Mouse (Mus musculus): ENCODE data around the gene Tcte1. TPM values are rescaled to one million over a fixed set of nuclear protein-coding genes. Genes with fewer than 3 reads are reported as not detected.

Tcte1 gene
- total and polyA plus RNA-seq, 2 experiments from 2014 or later, result 1.2 to 4.2 TPM

DNA sequence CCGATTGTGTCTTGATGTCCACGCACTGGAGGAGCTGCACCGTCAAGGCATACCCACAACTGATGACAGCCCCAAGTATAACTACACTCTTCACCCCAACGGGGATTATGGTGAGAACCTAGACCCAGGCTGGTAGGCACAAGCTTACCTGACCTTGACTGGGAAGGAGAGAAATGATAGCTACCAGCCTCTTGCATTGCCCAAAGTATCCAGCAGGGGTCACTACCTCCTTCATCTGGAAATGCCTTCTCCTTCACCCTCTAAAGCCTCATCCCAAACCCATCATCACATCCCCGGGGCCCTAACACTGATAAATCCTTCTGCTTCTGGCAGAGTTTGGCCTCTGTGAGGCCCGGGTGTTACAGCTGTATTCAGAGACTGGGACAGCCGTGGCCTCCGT, 6.7 kb upstream of the Tcte1 start:
- DNase-seq (ENCODE audit: low spot score) (peak; percentile 82), ATAC-seq (ENCODE audit: low FRiP score) (peak; percentile 17; the same call in 1 of the 2 replicates)
- 51% methylated on average over 8 of the region's 8 CpGs for WGBS

DNA sequence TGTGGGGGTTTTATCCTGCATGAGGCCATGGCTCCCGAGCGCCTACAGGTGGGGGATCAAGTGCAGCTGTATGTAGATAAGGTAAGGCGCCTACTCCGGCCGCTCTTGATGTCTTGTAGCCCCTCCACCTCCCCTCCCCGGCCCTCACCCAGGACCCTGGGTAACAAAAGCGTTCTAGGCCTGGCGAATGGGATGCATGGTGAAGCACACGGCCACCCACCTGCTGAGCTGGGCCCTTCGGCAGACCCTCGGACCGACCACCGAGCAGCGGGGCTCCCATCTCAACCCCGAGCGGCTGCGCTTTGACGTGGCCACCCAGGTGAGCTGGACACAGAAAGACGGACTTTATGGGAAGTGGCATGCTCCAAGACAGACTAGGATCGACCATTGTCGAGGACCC, 6.1 kb upstream of the Tcte1 start:
- peaks cover 21% of the 10 kb centered on the region for H3K36me3 ChIP-seq (ENCODE audit: insufficient read depth, low read length)
- no peaks in the 10 kb centered on the region for H3K9me3 ChIP-seq (ENCODE audit: low read length)
- ATAC-seq (ENCODE audit: low FRiP score), result 0 out of 2 replicates have a peak, but pooled peaks have one; percentile 2
- H3K9ac ChIP-seq (replicated peaks; ENCODE audit: low read length, poor library complexity, severe bottlenecking), result no peak overlapping the region
- H3K4me2 ChIP-seq (ENCODE audit: low read depth, low read length, poor library complexity, severe bottlenecking), result no peak overlapping the region
- H3K27ac ChIP-seq (ENCODE audit: low read depth, low read length), result no peak overlapping the region
- no peaks in the 10 kb centered on the region for H3K4me1 ChIP-seq (ENCODE audit: insufficient read depth, low read length)
- TF ChIP-seq CTCF (IDR thresholded peaks at IDR 0.05), result no peak
- WGBS, result 89% methylated on average over 21 of the region's 21 CpGs
- H3K27me3 ChIP-seq (ENCODE audit: insufficient read depth, low read length), result no peaks in the 10 kb centered on the region
- H3K4me3 ChIP-seq (ENCODE audit: low read depth, low read length), result no peak overlapping the region
- no peak for DNase-seq (ENCODE audit: low spot score)

More for the DNA sequence above, 6.7 kb upstream of the Tcte1 start:
- no peak overlapping the region for H3K27ac ChIP-seq (ENCODE audit: low read depth, low read length)
- TF ChIP-seq CTCF (IDR thresholded peaks at IDR 0.05), result peak; percentile 95
- no peaks in the 10 kb centered on the region for H3K4me1 ChIP-seq (ENCODE audit: insufficient read depth, low read length)
- H3K4me3 ChIP-seq (ENCODE audit: low read depth, low read length), result no peak overlapping the region
- peaks cover 25% of the 10 kb centered on the region for H3K36me3 ChIP-seq (ENCODE audit: insufficient read depth, low read length)
- H3K27me3 ChIP-seq (ENCODE audit: insufficient read depth, low read length), result no peaks in the 10 kb centered on the region
- H3K4me2 ChIP-seq (ENCODE audit: low read depth, low read length, poor library complexity, severe bottlenecking), result no peak overlapping the region
- no peak overlapping the region for H3K9ac ChIP-seq (replicated peaks; ENCODE audit: low read length, poor library complexity, severe bottlenecking)
- no peaks in the 10 kb centered on the region for H3K9me3 ChIP-seq (ENCODE audit: low read length)

DNA sequence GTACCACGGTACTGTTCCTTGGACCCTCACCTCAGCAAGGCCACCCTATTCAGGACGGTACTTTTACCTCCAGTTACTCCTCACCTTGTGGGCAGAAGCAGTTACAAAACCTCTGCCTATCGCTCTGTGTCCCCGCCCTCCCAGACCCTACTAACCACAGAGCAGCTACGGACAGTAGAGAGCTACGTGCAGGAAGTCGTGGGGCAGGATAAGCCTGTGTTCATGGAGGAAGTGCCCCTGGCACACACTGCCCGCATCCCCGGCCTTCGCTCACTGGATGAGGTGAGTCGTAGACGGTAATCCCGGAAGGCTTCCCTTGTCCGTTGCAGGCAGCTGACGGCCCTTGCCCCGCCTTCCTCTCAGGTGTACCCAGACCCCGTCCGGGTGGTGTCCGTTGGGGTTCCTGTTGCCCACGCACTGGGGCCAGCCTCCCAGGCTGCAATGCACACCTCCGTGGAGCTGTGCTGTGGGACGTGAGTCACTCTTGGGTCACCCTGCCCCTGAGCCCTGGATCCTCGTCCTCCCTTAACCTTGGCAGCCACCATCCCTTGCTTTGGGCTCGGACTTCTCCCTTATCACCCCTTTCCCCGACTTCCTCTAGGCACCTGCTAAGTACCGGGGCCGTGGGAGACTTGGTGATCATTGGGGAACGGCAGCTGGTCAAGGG, 5.6 kb upstream of the Tcte1 start:
- WGBS, result 91% methylated on average over 27 of the region's 28 CpGs
- Histone ChIP-seq H3K27me3 (ENCODE audit: insufficient read depth, low read length) (no peaks in the 10 kb centered on the region), H3K9me3 (ENCODE audit: low read length) (no peaks in the 10 kb centered on the region), H3K9ac (replicated peaks; ENCODE audit: low read length, poor library complexity, severe bottlenecking) (no peak overlapping the region), H3K4me3 (ENCODE audit: low read depth, low read length) (no peak overlapping the region), H3K36me3 (ENCODE audit: insufficient read depth, low read length) (peaks cover 20% of the 10 kb centered on the region), H3K27ac (ENCODE audit: low read depth, low read length) (no peak overlapping the region), H3K4me1 (ENCODE audit: insufficient read depth, low read length) (no peaks in the 10 kb centered on the region), H3K4me2 (ENCODE audit: low read depth, low read length, poor library complexity, severe bottlenecking) (no peak overlapping the region)
- no peak for DNase-seq (ENCODE audit: low spot score)
- TF ChIP-seq CTCF (IDR thresholded peaks at IDR 0.05), result no peak
- ATAC-seq (ENCODE audit: low FRiP score), result no peak

DNA sequence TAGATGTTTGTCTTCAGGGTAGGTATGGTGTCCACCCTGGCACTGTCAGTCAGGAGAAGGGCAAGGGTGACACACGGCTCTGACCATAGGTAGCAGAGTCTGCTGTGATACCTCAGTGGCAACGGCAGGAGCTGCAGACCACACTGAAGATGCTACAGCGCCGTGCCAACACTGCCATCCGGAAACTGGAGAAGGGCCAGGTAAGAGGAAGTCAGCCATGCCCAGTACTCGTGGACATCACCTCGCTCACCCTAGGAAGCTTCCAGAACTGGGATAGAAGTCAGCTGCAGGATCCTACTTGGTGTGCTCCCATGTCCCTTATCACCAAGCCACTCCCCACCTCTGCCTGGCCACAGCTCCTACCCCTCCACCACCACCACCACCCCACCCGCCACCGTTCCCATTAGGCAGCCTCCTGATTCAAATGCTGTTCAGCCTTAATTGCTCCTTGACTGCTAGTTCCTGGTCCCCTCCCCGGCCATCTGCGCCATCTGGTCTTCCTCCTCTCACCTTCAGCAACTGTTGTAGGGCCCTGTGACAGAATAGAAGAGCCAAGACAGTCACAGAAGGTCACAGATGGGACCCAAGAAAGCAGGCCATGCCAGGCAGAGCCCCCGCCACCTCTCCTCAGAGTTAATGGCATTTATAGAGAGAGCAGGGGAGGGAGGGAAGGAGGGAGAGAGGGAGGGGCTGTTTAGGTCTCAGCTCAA, 4.3 kb upstream of the Tcte1 start:
- H3K36me3 ChIP-seq (ENCODE audit: insufficient read depth, low read length), result peaks cover 20% of the 10 kb centered on the region
- no peak overlapping the region for H3K4me2 ChIP-seq (ENCODE audit: low read depth, low read length, poor library complexity, severe bottlenecking)
- 87% methylated on average over 12 of the region's 12 CpGs for WGBS
- no peak overlapping the region for H3K4me3 ChIP-seq (ENCODE audit: low read depth, low read length)
- H3K27me3 ChIP-seq (ENCODE audit: insufficient read depth, low read length), result no peaks in the 10 kb centered on the region
- H3K9me3 ChIP-seq (ENCODE audit: low read length), result no peaks in the 10 kb centered on the region
- no peak overlapping the region for H3K27ac ChIP-seq (ENCODE audit: low read depth, low read length)
- H3K9ac ChIP-seq (replicated peaks; ENCODE audit: low read length, poor library complexity, severe bottlenecking), result no peak overlapping the region
- no peak for TF ChIP-seq CTCF (IDR thresholded peaks at IDR 0.05)
- peaks cover 5% of the 10 kb centered on the region; the same call in 1 of the 2 replicates for H3K4me1 ChIP-seq (ENCODE audit: insufficient read depth, low read length)
- DNase-seq (ENCODE audit: low spot score) (peak; percentile 79), ATAC-seq (ENCODE audit: low FRiP score) (no peak; the same call in 1 of the 2 replicates)

DNA sequence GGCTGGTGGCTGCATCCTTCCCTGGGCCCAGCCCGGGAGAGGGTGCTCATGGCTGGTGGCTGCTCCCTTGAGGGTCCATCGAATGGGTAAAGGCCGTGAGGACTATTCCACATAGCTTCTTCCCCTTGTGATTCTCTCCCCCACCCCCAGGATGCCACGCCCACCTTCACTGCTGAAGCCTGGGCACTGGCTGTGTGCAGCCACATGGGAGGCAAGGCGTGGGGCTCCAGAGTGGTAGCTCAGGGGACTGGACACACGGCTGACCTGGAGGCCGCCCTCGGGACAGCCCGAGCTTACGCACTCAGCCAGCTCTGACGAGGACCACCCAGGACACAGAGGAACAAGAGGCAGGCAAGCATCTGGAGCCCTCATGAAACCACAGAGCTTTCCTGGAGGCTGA, 3.1 kb upstream of the Tcte1 start:
- peaks cover 8% of the 10 kb centered on the region; the same call in 1 of the 2 replicates for H3K27me3 ChIP-seq (ENCODE audit: insufficient read depth, low read length)
- DNase-seq (ENCODE audit: low spot score) (no peak), ATAC-seq (ENCODE audit: low FRiP score) (no peak)
- 82% methylated on average over 11 of the region's 11 CpGs for WGBS
- H3K27ac ChIP-seq (ENCODE audit: low read depth, low read length), result no peak overlapping the region
- no peak overlapping the region for H3K4me2 ChIP-seq (ENCODE audit: low read depth, low read length, poor library complexity, severe bottlenecking)
- peaks cover 20% of the 10 kb centered on the region for H3K36me3 ChIP-seq (ENCODE audit: insufficient read depth, low read length)
- peaks cover 5% of the 10 kb centered on the region; the same call in 1 of the 2 replicates for H3K4me1 ChIP-seq (ENCODE audit: insufficient read depth, low read length)
- no peaks in the 10 kb centered on the region for H3K9me3 ChIP-seq (ENCODE audit: low read length)
- no peak for TF ChIP-seq CTCF (IDR thresholded peaks at IDR 0.05)
- no peak overlapping the region for H3K4me3 ChIP-seq (ENCODE audit: low read depth, low read length)
- no peak overlapping the region for H3K9ac ChIP-seq (replicated peaks; ENCODE audit: low read length, poor library complexity, severe bottlenecking)

DNA sequence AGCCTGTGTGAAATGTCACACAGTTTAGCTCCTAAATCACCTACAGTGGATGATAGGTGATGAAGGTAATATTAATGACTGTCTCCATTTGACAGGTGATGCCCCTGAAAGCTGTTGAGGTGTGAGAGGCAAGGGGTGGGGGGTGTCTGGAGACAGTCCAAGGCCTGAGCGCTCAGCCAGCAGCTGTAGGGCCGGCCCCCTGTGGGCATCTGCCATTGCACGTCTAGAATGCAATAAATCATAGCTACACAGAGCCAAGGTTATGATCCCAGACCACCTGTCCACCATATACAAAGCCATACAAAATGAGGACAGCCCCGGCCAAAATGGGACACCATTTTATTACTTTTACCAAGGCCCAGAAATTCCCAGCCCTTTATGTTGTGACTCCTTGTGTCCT, 1.7 kb downstream of the Tcte1 start:
- Histone ChIP-seq H3K4me3 (ENCODE audit: low read depth, low read length) (no peak overlapping the region), H3K27me3 (ENCODE audit: insufficient read depth, low read length) (peaks cover 8% of the 10 kb centered on the region; the same call in 1 of the 2 replicates), H3K9me3 (ENCODE audit: low read length) (no peaks in the 10 kb centered on the region), H3K9ac (replicated peaks; ENCODE audit: low read length, poor library complexity, severe bottlenecking) (no peak overlapping the region), H3K36me3 (ENCODE audit: insufficient read depth, low read length) (no peaks in the 10 kb centered on the region), H3K4me2 (ENCODE audit: low read depth, low read length, poor library complexity, severe bottlenecking) (no peak overlapping the region), H3K27ac (ENCODE audit: low read depth, low read length) (no peak overlapping the region), H3K4me1 (ENCODE audit: insufficient read depth, low read length) (peaks cover 5% of the 10 kb centered on the region; the same call in 1 of the 2 replicates)
- DNase-seq (ENCODE audit: low spot score), result peak; percentile 59
- no peak for TF ChIP-seq CTCF (IDR thresholded peaks at IDR 0.05)
- ATAC-seq (ENCODE audit: low FRiP score), result no peak
- WGBS, result 69% methylated on average over 4 of the region's 4 CpGs

Data from midbrain, postnatal 0 days (tissue).